9 mouse cellular contexts compared by ENCODE assay signal in the genomic region with DNA sequence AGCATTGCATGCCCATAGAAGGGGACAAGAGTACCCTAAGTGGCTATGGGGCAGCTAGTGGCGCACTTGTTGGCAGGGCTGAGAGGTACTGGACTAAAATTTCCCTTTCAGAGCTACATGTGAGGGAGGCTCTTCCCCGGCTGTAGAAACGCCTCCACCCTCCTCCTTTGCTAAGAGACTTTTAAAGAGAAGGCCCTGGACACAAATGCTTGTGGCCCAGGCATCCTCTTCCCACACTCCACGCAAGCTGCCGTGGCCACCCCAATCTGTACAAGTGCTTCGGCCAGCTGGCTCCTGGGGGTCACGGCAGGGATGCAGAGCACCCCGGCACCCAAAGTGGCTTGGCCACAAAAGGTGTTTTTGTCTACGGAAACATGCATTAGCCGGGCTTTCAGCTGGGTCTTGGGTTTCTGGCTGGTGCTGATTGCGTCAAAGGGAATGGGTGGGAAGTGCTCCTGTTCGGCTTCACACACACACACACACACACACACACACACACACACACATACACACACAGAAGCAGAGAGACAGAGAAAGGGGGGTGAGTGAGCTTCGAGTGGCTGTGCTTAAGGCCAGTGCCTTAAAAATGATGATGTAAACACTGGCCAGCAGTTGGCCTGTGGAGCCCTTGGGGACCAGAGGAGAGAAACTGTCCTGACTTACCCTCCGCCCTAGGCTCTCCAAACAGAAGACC. TPM values are rescaled to one million over a fixed set of nuclear protein-coding genes. Genes with fewer than 3 reads are reported as not detected.
DNase-seq lines count a peak whose midpoint lies in the region; ATAC-seq lines count a peak whose summit lies in the region.
"Had no signal": no experiment of that assay in that cellular context is flagged by ENCODE, and none has a peak within 500 bp of the region (broad histone marks: within the 10 kb centered on the region; RNA-seq: fewer than 3 reads in every experiment).

No protein-coding gene starts in this region.

- no peak overlapping the region for H3K9ac ChIP-seq in kidney, embryonic 16.5 days (replicated peaks; ENCODE audit: low read length)
- no peak overlapping the region for H3K9ac ChIP-seq in embryonic facial prominence, embryonic 15.5 days
- H3K9ac ChIP-seq in lung, embryonic 16.5 days (ENCODE audit: low read length) = no peak overlapping the region
- H3K9ac ChIP-seq in forebrain, embryonic 15.5 days (replicated peaks) = no peak overlapping the region
- H3K9ac ChIP-seq: midbrain, embryonic 12.5 days had no signal

- H3K4me3 ChIP-seq in kidney, embryonic 16.5 days (ENCODE audit: low read length) = no peak overlapping the region
- H3K4me3 ChIP-seq in embryonic facial prominence, embryonic 15.5 days (replicated peaks) = no peak overlapping the region
- no peak overlapping the region for H3K4me3 ChIP-seq in lung, embryonic 16.5 days (ENCODE audit: low read length)
- H3K4me3 ChIP-seq in forebrain, embryonic 15.5 days = no peak overlapping the region
- H3K4me3 ChIP-seq: midbrain, embryonic 12.5 days had no signal

- H3K9me3 ChIP-seq in kidney, embryonic 16.5 days (ENCODE audit: low read length) = no peaks in the 10 kb centered on the region
- no peaks in the 10 kb centered on the region for H3K9me3 ChIP-seq in embryonic facial prominence, embryonic 15.5 days (replicated peaks)
- H3K9me3 ChIP-seq in lung, embryonic 16.5 days (ENCODE audit: control insufficient read depth, low read length) = no peaks in the 10 kb centered on the region
- H3K9me3 ChIP-seq in forebrain, embryonic 15.5 days = no peaks in the 10 kb centered on the region
- H3K9me3 ChIP-seq: midbrain, embryonic 12.5 days had no signal

- H3K27ac ChIP-seq in kidney, embryonic 16.5 days (ENCODE audit: low read length) = peak overlapping the region; percentile 82
- 0 out of 2 replicates have a peak overlapping the region, but pooled peaks have one; percentile 11 for H3K27ac ChIP-seq in embryonic facial prominence, embryonic 15.5 days (replicated peaks)
- 0 out of 2 replicates have a peak overlapping the region, but pooled peaks have one; percentile 49 for H3K27ac ChIP-seq in lung, embryonic 16.5 days (ENCODE audit: low read length)
- no peak overlapping the region for H3K27ac ChIP-seq in forebrain, embryonic 15.5 days (replicated peaks)
- H3K27ac ChIP-seq: midbrain, embryonic 12.5 days had no signal

- no peak for ATAC-seq in kidney, embryonic 16.5 days (ENCODE audit: low FRiP score, low TSS enrichment)
- no peak for ATAC-seq in embryonic facial prominence, embryonic 15.5 days (ENCODE audit: insufficient number of reproducible peaks, low FRiP score, low TSS enrichment, low read depth)
- peak; percentile 20; the same call in 1 of the 2 replicates for ATAC-seq in lung, embryonic 16.5 days (ENCODE audit: low read depth)
- no peak for ATAC-seq in forebrain, embryonic 15.5 days (replicated peaks)

- intact Hi-C loops in heart, postnatal 10 days (cut with DNase I) = loop anchor here (2.0 kb wide), 1 partner anchor 15 kb away; no protein-coding TSS in a partner anchor

- H3K4me1 ChIP-seq in kidney, embryonic 16.5 days (ENCODE audit: insufficient read depth, low read length) = peaks cover 49% of the 10 kb centered on the region
- peaks cover 56% of the 10 kb centered on the region for H3K4me1 ChIP-seq in embryonic facial prominence, embryonic 15.5 days
- peaks cover 26% of the 10 kb centered on the region for H3K4me1 ChIP-seq in lung, embryonic 16.5 days (replicated peaks; ENCODE audit: control insufficient read depth, insufficient read depth, low read length)
- peaks cover 13% of the 10 kb centered on the region for H3K4me1 ChIP-seq in forebrain, embryonic 15.5 days

- H3K27me3 ChIP-seq in kidney, embryonic 16.5 days (ENCODE audit: insufficient read depth, low read length) = no peaks in the 10 kb centered on the region
- H3K27me3 ChIP-seq in embryonic facial prominence, embryonic 15.5 days = no peaks in the 10 kb centered on the region
- H3K27me3 ChIP-seq in lung, embryonic 16.5 days (ENCODE audit: control insufficient read depth, insufficient read depth, low read depth, low read length) = no peaks in the 10 kb centered on the region
- H3K27me3 ChIP-seq in forebrain, embryonic 15.5 days = no peaks in the 10 kb centered on the region
- H3K27me3 ChIP-seq: midbrain, embryonic 12.5 days had no signal

- DNase-seq in kidney, adult 8-10 months = no peak
- peak; percentile 57 to 63 for DNase-seq in heart, postnatal 10 days
- no peak for DNase-seq in layer of hippocampus, postnatal 10 days (ENCODE audit: low spot score in 2 of 2)
- no peak for DNase-seq in cerebellum, postnatal 36 days

- no peaks in the 10 kb centered on the region for H3K36me3 ChIP-seq in kidney, embryonic 16.5 days (ENCODE audit: insufficient read depth, low read length)
- no peaks in the 10 kb centered on the region for H3K36me3 ChIP-seq in embryonic facial prominence, embryonic 15.5 days
- no peaks in the 10 kb centered on the region for H3K36me3 ChIP-seq in lung, embryonic 16.5 days (ENCODE audit: control insufficient read depth, insufficient read depth, low read length)
- H3K36me3 ChIP-seq in forebrain, embryonic 15.5 days = no peaks in the 10 kb centered on the region
- H3K36me3 ChIP-seq: midbrain, embryonic 12.5 days had no signal

- no peak overlapping the region for H3K4me2 ChIP-seq in kidney, embryonic 16.5 days (replicated peaks; ENCODE audit: low read depth, low read length)
- no peak overlapping the region for H3K4me2 ChIP-seq in embryonic facial prominence, embryonic 15.5 days (replicated peaks)
- H3K4me2 ChIP-seq in lung, embryonic 16.5 days (ENCODE audit: low read depth, low read length) = no peak overlapping the region
- no peak overlapping the region for H3K4me2 ChIP-seq in forebrain, embryonic 15.5 days (replicated peaks)
- H3K4me2 ChIP-seq: midbrain, embryonic 12.5 days had no signal

- WGBS in kidney, embryonic 16.5 days = 67% methylated on average over 14 of the region's 14 CpGs
- 78% methylated on average over 14 of the region's 14 CpGs for WGBS in embryonic facial prominence, embryonic 15.5 days
- WGBS in lung, embryonic 16.5 days = 48% methylated on average over 14 of the region's 14 CpGs
- 87% methylated on average over 14 of the region's 14 CpGs for WGBS in forebrain, embryonic 15.5 days

RNA-seq across cellular contexts. Expression of a gene that starts 23.4 kb away (rescaled TPM):
- polyA plus RNA-seq in kidney, embryonic 16.5 days (2015; fragmentation: Nextera tagmentation; extraction: Ambion mirVana) = 33.6 and 35.0 TPM in 2 replicates
- polyA plus RNA-seq in embryonic facial prominence, embryonic 15.5 days (2015; fragmentation: Nextera tagmentation; extraction: Ambion mirVana) = 34.8 and 38.1 TPM in 2 replicates
- 1,000 to 10,000 TPM; 7,820 to 7,948 TPM for total RNA-seq in heart, postnatal 10 days (2021)
- polyA plus RNA-seq in lung, embryonic 16.5 days (2015; fragmentation: Nextera tagmentation; extraction: Ambion mirVana) = 28.8 TPM in 2 replicates
- total RNA-seq in layer of hippocampus, postnatal 10 days (2021) = 100 to 1,000 TPM; 511 to 561 TPM
- polyA plus RNA-seq in forebrain, embryonic 15.5 days (2015; fragmentation: Nextera tagmentation; extraction: Ambion mirVana) = 38.5 and 39.1 TPM in 2 replicates

Comparison
In these comparisons a context has a peak if more than half of its experiments do, and no peak if none do; other contexts are left out.
1. DNase-seq: peak in heart, postnatal 10 days (2 of 2); none in kidney, adult 8-10 months (0 of 2), layer of hippocampus, postnatal 10 days (0 of 2) and cerebellum, postnatal 36 days (0 of 2).